Mouse (Mus musculus) layer of hippocampus, adult 2 months (tissue): Measurements from ENCODE around the gene C1qb. TPM values are rescaled to one million over a fixed set of nuclear protein-coding genes. Genes with fewer than 3 reads are reported as not detected.
A peak's percentile ranks its signal among the peaks of the same experiment; 100 is the strongest.

Source experiments
- DNase-seq, 2 experiments: peaks; one replicate each; pipeline ENCODE4 v3.0.0; 2022; ENCODE audit warnings: low spot score in 2 of 2
- H3K27ac ChIP-seq: fragments of 200-600 bp; 2 replicates; pipeline ENCODE4 v1.8.1; 2022
- H3K4me3 ChIP-seq: fragments of 200-600 bp; 2 replicates; pipeline ENCODE4 v1.8.1; 2022; ENCODE audit warnings: mild to moderate bottlenecking
- CTCF ChIP-seq: fragments of 200-600 bp; conservative IDR thresholded peaks from 2 replicates; pipeline ENCODE4 v1.8.1; 2022; ENCODE audit warnings: antibody characterized with exemption, mild to moderate bottlenecking, moderate library complexity
- total RNA-seq, 2 experiments: library from RNA; stranded (reverse); gene quantifications; 2 replicates each; pipeline ENCODE4 v1.2.3; 2021

The C1qb gene
- total RNA-seq, 2 experiments from 2014 or later: 51.1 to 52.0 TPM

DNA sequence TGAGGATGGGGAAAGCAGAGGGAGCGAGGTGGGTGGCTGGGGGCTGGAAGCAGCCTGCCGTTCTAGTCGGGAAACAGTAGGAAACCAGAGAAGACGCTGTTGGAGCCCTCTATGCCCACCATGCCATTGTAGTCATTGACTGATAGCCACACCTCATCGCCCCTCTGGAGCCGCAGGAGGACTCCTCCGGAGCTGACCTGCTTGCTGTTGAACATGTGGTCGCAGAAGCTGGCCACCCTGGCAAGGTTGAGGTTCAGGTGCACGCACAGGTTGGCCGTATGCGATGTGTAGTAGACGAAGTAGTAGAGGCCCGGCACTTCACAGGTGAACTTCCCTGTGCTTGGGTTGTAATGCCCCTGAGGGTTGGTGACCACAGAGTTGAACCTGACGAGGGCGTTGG is 4.0 kb upstream of the C1qb start:
- Histone ChIP-seq H3K4me3 (no peak overlapping the region), H3K27ac (no peak overlapping the region)
- TF ChIP-seq CTCF: no peak
- no peak for DNase-seq

GRCm38 (mm10) chr4:136887714-136888113 is 1.7 kb upstream of the C1qb start:
- H3K27ac ChIP-seq: no peak overlapping the region
- no peak for TF ChIP-seq CTCF
- DNase-seq: no peak
- no peak overlapping the region for H3K4me3 ChIP-seq

DNA sequence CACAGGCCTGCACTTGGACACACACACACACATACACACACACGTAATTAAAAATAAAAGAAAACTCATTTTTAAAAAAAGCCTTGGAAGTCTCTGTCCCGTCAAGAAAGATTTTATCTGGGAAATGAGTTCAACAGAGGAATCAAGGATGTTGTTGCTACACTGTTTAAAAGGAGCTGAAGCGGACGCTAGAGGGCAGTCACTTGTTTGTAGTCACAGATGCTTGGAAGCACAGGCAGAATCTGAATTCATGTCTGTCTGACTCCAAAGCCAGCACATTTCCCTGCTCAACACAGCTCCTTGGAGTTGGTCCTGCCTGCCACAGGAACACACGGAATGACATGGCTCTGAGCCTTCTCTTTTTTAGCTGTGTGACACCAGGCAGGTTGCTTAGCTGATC is 7.4 kb downstream of the C1qb start:
- TF ChIP-seq CTCF: peak; percentile 74
- no peak for DNase-seq
- no peak overlapping the region for H3K27ac ChIP-seq
- H3K4me3 ChIP-seq: no peak overlapping the region

- DNase-seq: no peak
- TF ChIP-seq CTCF: no peak
- Histone ChIP-seq H3K27ac (no peak overlapping the region), H3K4me3 (no peak overlapping the region)
Measured at GRCm38 (mm10) chr4:136878171-136878570, 7.8 kb downstream of the C1qb start.

DNA sequence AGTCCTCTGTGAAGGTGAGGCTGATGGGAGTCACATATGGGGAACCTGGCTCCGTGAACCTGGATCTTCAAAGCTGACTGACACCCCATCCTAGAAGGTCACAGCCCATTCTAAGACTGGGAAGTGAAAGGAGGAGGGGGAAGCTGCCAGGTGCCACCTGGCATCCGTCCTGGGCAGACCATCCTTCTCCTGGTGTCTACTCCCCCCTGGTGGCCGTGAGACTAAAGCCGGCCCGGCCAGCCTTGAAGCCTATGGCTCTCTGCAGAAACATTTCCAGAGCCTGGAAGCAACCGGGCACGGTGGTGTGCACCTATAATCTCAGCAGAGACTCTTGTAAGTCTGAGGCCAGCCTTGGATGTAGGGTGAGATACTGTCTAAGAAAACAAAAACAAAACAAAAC is 9.0 kb downstream of the C1qb start:
- Histone ChIP-seq H3K4me3 (no peak overlapping the region), H3K27ac (no peak overlapping the region)
- peak; percentile 82 for TF ChIP-seq CTCF
- peak in 1 of 2 experiments; percentile 63 for DNase-seq

DNA sequence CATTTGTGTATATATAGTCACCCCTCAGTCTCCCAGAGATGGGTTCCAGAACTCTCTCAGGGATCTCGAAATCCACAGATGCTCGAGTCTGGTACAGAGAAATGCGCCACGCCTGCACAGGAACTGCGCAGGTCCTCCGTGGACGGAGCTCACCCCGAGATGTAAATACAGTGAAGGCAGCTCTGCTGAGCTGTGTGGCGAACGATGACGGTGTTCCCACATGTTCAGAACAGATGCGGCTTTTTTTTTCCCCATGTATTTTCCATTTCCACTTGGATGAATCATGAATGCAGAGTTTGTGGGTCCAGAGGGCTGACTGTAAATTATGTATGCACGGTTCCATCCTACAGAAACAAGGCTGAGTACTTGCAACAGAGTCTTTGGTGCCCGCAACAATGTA is 11.0 kb downstream of the C1qb start:
- Histone ChIP-seq H3K4me3 (no peak overlapping the region), H3K27ac (no peak overlapping the region)
- DNase-seq: no peak
- no peak for TF ChIP-seq CTCF

DNA sequence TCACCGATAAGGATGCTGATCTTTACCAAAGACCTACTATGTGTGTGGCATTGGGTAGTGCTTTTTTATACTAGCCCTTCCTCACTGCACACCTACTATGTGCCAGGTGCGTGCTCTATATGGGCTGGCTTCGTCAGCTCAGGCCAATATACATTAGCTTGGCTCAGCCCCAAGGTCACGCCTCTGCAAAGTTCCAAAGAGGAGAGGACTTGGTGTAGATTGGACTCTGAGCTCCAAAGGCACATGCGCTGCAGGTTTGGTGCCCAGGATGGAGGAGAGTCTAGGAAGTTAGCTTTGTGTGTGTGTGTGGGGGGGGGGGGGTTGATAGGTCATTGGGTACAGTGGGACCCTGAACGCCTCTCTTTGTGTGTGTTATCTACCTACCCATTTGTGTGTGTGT is 17.6 kb downstream of the C1qb start:
- no peak for DNase-seq
- TF ChIP-seq CTCF: no peak
- H3K4me3 ChIP-seq: no peak overlapping the region
- H3K27ac ChIP-seq: no peak overlapping the region

GRCm38 (mm10) chr4:136867690-136868345 is 18.2 kb downstream of the C1qb start:
- no peak overlapping the region for H3K27ac ChIP-seq
- no peak for TF ChIP-seq CTCF
- no peak overlapping the region for H3K4me3 ChIP-seq
- DNase-seq: no peak

DNA sequence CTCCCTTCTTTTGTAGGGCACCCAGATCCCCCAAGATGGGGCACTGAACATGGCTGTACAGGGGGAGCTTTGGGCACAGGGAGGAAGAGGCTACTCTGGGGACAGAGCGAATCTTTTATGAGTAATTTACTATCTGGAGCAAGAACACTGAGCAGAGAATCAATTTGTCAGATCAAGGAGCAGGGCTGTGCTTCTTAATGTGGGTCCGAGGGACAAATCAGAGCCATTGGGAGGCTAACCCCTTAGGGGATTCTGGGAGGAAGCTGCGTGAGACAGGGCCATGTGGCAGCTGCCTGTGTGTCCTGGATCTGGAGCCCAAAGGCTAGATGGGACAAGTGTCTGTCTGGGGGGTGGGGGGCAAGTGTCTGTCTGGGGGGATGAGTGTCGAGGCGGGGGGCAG is 20.5 kb downstream of the C1qb start:
- DNase-seq: no peak
- no peak overlapping the region for H3K4me3 ChIP-seq
- no peak for TF ChIP-seq CTCF
- H3K27ac ChIP-seq: no peak overlapping the region

GRCm38 (mm10) chr4:136864751-136865470 is 21.1 kb downstream of the C1qb start:
- no peak for DNase-seq
- Histone ChIP-seq H3K27ac (no peak overlapping the region), H3K4me3 (no peak overlapping the region)
- no peak for TF ChIP-seq CTCF

- no peak overlapping the region for H3K27ac ChIP-seq
- no peak for DNase-seq
- H3K4me3 ChIP-seq: no peak overlapping the region
- no peak for TF ChIP-seq CTCF
Measured at GRCm38 (mm10) chr4:136863517-136863916, 22.5 kb downstream of the C1qb start.

- Histone ChIP-seq H3K4me3 (no peak overlapping the region), H3K27ac (no peak overlapping the region)
- TF ChIP-seq CTCF: no peak
- no peak for DNase-seq
Measured at GRCm38 (mm10) chr4:136862411-136862810, 23.6 kb downstream of the C1qb start.

- DNase-seq: no peak
- TF ChIP-seq CTCF: no peak
- no peak overlapping the region for H3K4me3 ChIP-seq
- H3K27ac ChIP-seq: no peak overlapping the region
Measured at GRCm38 (mm10) chr4:136861806-136862205, 24.2 kb downstream of the C1qb start.

GRCm38 (mm10) chr4:136860022-136860421 is 26.0 kb downstream of the C1qb start:
- no peak for DNase-seq
- no peak overlapping the region for H3K4me3 ChIP-seq
- H3K27ac ChIP-seq: no peak overlapping the region
- TF ChIP-seq CTCF: peak; percentile 54
